Mouse (Mus musculus): ENCODE results near the gene Cacna2d3. TPM values are rescaled to one million over a fixed set of nuclear protein-coding genes. Genes with fewer than 3 reads are reported as not detected.

The Cacna2d3 gene
- total and polyA plus RNA-seq, 3 experiments = not detected

GRCm38 (mm10) chr14:28948019-28948850 lies 773.4 kb downstream of the Cacna2d3 start:
- no peak overlapping the region for H3K9ac ChIP-seq (ENCODE audit: control insufficient read depth, low read depth, low read length, poor library complexity, severe bottlenecking)
- H3K4me1 ChIP-seq (ENCODE audit: control insufficient read depth in 1 of 2, insufficient read depth in 2 of 2, low read length in 2 of 2) = no peaks in the 10 kb centered on the region
- H3K27me3 ChIP-seq (ENCODE audit: control insufficient read depth in 1 of 2, insufficient read depth in 2 of 2, low read length in 2 of 2) = no peaks in the 10 kb centered on the region
- TF ChIP-seq TBP (IDR thresholded peaks at IDR 0.05; ENCODE audit: low read depth, low read length) = no peak
- no peak for TF ChIP-seq BHLHE40 (IDR thresholded peaks at IDR 0.05; ENCODE audit: borderline replicate concordance, low read depth, low read length)
- TF ChIP-seq NRF1 (IDR thresholded peaks at IDR 0.05; ENCODE audit: insufficient read depth, low read depth, low read length, poor library complexity, severe bottlenecking) = no peak
- TF ChIP-seq UBTF (IDR thresholded peaks at IDR 0.05; ENCODE audit: borderline replicate concordance, insufficient read depth, low read depth, low read length) = no peak
- TF ChIP-seq JUND (IDR thresholded peaks at IDR 0.05; ENCODE audit: low read depth, low read length) = no peak
- no peak for TF ChIP-seq ELF1 (IDR thresholded peaks at IDR 0.05; ENCODE audit: low read depth, low read length)
- no peak for TF ChIP-seq POLR2AphosphoS2 (IDR thresholded peaks at IDR 0.05; ENCODE audit: low read length)
- no peak for TF ChIP-seq POLR2AphosphoS5 (IDR thresholded peaks at IDR 0.05; ENCODE audit: borderline replicate concordance, low read depth, low read length)
- no peak for TF ChIP-seq USF2 (IDR thresholded peaks at IDR 0.05; ENCODE audit: borderline replicate concordance in 1 of 2, insufficient read depth in 1 of 2, low read depth in 1 of 2, low read length in 2 of 2)
- TF ChIP-seq EP300 (IDR thresholded peaks at IDR 0.05; ENCODE audit: low read depth in 1 of 2, low read length in 2 of 2) = no peak
- no peak for TF ChIP-seq ZKSCAN1 (IDR thresholded peaks at IDR 0.05; ENCODE audit: low read depth, low read length)
- no peak for TF ChIP-seq POLR2A (IDR thresholded peaks at IDR 0.05; ENCODE audit: control insufficient read depth in 1 of 2, insufficient read depth in 1 of 2, low read depth in 1 of 2, low read length in 2 of 2, poor library complexity in 1 of 2)
- TF ChIP-seq HCFC1 (IDR thresholded peaks at IDR 0.05; ENCODE audit: low read depth, low read length) = no peak
- no peak for TF ChIP-seq TAL1 (IDR thresholded peaks at IDR 0.05; ENCODE audit: low read length)
- TF ChIP-seq ZC3H11A (IDR thresholded peaks at IDR 0.05; ENCODE audit: low read depth, low read length) = no peak
- no peak for TF ChIP-seq KAT2A (conservative IDR thresholded peaks at IDR 0.05; ENCODE audit: low read depth, low read length)
- no peak for TF ChIP-seq MYB (IDR thresholded peaks at IDR 0.05; ENCODE audit: low read depth, low read length)
- no peak for TF ChIP-seq ZMIZ1 (IDR thresholded peaks at IDR 0.05; ENCODE audit: low read depth, low read length)
- TF ChIP-seq E2F4 (IDR thresholded peaks at IDR 0.05; ENCODE audit: borderline replicate concordance, low read depth, low read length) = no peak
- no peak for DNase-seq (ENCODE audit: low read depth, low spot score)
- no peaks in the 10 kb centered on the region for H3K79me2 ChIP-seq (ENCODE audit: control insufficient read depth, insufficient read depth, low read length, poor library complexity)
- H3K9me3 ChIP-seq (replicated peaks; ENCODE audit: insufficient read depth, low read length) = no peaks in the 10 kb centered on the region
- no peak overlapping the region for H3K4me3 ChIP-seq (ENCODE audit: control insufficient read depth in 1 of 2, insufficient read depth in 1 of 2, low read depth in 2 of 2, low read length in 2 of 2)
- H3K27ac ChIP-seq (ENCODE audit: control insufficient read depth, low read depth, low read length) = no peak overlapping the region
- H3K36me3 ChIP-seq (ENCODE audit: control insufficient read depth in 1 of 2, insufficient read depth in 2 of 2, low read length in 2 of 2) = no peaks in the 10 kb centered on the region

Measured in MEL (cell line).